Mouse (Mus musculus) lung, adult 2 months (tissue): ENCODE results near the gene Plppr1.

Source experiments
- CTCF ChIP-seq: fragments of 200-500 bp; IDR thresholded peaks from 2 replicates; pipeline ENCODE4 v1.5.1; 2011; ENCODE audit warnings: mild to moderate bottlenecking, low read length, control low read depth; ENCODE audit not compliant: insufficient read depth
- POLR2A ChIP-seq: fragments of 200-500 bp; IDR thresholded peaks from 2 replicates; pipeline ENCODE4 v1.6.1; 2011; ENCODE audit warnings: low read depth, mild to moderate bottlenecking, control low read depth, low read length, borderline replicate concordance; ENCODE audit errors: extremely low read depth

GRCm38 (mm10) chr4:49233032-49233406 is 173.9 kb downstream of the Plppr1 start:
- TF ChIP-seq POLR2A (no peak), CTCF (no peak)
